Mouse (Mus musculus) frontal cortex, adult (tissue): ENCODE results near the gene Rps6kl1.
A peak's percentile ranks its signal among the peaks of the same experiment; 100 is the strongest.
"Not testable (repeated sequence)": the region's sequence is repeated elsewhere in the genome, so short reads cannot be mapped to it uniquely, and the experiment has no call there.

Source experiments
- ATAC-seq: cut with Nextera tagmentation; 2 replicates; pipeline ENCODE4 v1.9.2; 2017; ENCODE audit warnings: mild to moderate bottlenecking, moderate library complexity, mixed read lengths; ENCODE audit not compliant: low TSS enrichment

The Rps6kl1 gene

DNA sequence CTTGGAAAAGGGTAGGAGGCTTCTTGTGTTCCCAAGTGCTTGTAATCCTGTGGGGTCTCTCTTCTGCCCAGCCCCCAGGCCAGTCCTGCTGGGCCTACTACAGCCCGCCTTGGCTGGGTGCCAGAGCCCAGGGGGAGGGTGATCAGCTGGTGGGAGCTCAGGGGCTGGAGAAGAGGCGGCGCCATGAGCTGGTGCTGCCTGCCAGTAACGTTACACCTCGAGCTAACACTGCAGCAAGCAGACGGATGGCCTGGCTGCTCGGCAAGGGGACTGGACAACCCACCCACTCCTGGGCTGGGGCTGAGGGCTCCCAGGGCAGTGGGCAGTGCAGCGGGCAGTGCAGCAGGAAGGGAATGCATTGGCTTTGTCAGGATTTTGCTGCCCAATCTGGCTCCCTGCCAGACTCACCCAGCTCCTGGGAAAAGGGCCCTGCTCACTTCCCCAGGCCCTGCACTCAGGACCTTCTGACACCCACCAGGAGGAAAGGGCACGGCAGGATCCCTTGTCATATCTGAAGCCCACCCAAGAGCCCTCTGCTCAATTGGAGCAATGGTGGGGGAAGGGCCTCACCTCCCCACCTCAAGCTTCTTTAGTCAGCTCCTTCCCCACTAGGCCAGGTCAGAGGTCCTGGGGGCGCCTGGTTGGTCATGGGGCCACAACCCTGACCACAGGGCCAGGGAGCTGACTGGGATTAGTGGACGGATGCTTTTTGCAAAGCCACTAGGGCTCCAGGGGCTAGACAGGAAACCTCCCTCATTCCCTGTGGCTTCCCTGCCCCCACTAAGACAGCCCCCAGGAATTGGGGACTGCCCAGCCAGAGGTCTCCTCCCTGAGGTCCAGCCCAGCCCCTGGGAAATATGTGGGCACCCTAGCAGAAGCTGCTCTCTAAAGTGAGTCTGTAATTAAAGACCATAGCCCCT, 25.1 kb upstream of the Rps6kl1 start:
- no peak for ATAC-seq

DNA sequence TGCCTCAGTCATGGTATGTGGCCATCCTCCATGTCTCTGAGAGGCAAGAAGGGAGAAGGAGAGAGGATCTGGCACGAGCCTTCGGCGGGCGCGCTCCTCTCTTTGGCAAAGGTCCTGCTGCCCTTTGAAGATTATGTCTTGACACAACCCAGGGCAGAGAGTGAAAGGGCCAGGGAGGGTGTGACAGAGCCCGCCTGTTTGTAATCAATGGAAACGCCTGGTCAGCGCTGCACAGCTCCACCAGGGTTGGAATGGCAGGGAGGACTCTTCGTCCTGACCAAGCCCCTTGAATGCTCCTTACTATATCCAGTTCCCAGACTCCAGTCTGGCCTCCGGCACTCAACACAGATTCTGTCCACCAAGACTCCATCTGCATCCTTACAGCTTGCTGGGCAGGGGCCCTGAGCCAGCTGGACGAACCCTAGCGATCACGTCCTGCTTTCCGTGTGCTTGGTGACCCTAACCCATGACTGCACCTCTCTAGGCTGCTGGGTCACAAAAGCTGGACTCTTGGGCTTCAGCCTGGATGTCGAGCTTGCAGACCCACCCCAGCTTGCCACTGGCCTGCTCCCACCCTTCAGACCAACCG, 24.1 kb upstream of the Rps6kl1 start:
- no peak for ATAC-seq

- ATAC-seq, result no peak
These were observed 23.0 kb upstream of the Rps6kl1 start for GRCm38 (mm10) chr12:85174016-85174415.

DNA sequence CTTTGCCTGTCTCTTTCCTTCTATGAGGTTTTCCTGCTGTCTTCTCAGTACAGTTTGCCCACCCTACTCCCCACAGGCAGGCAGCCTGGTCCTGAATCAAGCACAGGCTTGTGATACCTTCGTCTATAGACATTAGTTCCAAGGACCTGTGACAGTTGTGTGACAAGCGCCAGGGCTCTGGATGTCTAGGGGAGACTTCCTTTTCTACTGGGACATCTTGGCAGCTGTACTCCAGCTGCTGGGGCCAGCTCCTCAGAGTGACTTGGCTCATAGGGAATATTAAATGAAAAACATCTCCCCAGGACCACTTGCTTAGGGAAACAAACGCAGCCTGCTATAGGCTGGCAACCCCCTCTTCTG, 19.9 kb upstream of the Rps6kl1 start:
- ATAC-seq, result no peak

DNA sequence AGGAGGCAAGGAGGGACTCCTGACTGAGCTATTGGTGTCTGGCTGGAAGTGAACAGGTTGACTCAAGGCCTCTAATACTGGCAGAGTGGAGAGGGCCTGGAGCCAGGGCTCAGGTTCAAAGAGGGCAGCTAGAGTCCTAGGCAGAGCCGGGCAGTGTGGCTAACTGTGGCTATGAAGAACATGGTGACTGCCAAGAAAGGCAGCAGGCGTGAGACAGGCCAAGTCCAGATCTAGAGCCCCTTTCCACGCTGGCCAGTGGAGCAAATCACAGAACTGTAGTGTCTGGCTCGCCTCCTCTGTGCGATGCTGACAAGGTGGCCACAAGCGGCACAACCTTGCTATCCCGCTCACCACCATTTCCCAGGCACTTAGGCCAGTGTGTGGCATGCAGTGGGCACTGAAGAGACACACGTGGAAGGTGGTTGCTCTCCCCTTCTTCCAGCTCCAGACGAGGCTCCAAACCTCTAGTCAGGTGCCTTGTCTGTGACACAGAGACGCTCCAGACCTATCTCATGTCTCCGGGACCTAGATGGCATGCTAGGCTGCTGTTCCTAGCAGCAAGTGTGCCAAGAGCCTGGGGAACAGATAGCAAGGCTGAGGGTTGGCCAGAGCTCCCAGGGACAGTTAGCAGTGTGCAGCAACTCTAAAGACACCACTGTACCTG, 19.4 kb upstream of the Rps6kl1 start:
- ATAC-seq, result 0 out of 2 replicates have a peak, but pooled peaks have one; percentile 24

DNA sequence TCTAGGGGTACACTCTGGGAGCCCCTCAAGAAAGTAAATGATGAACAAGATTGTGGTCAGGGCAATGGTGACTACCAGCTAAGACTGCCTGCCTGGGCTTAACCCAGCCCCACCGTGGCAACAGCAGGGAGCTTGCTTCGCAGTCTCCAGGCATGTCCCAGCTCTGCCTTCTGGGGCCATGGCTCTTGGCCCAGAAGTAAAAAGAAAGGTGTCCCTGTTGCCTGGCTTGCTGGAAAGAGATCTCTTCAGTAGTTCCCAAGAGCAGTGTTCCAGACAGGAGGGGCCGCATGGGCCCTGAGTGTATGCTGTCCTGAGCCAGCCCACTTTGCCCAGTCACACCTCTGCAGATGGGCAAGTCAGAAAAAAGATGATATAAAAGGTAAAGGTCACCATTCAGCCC, 18.8 kb upstream of the Rps6kl1 start:
- ATAC-seq, result 0 out of 2 replicates have a peak, but pooled peaks have one; percentile 9

- peak; percentile 93 for ATAC-seq
These were observed 18.2 kb upstream of the Rps6kl1 start for GRCm38 (mm10) chr12:85169117-85169858.

DNA sequence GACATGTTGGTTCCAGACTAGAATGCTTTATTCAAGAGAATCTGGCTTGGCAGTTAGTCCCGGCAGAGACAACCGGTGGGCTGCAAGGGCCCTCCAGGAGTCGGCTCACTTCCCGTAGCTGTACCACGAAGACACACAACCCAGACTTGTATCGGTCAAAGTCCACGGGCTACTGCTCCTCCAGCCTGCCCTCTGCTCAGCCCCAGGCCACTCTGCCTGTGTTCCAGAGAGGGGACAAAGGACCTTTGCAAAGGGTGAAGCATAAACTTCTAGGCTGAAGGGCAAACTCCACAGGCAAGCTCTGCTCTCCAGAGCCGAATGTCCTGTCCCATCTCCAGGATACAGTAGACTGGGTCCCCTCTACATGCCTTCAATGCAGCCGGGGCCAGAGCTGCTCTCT, 15.6 kb upstream of the Rps6kl1 start:
- no peak for ATAC-seq

GRCm38 (mm10) chr12:85164996-85165395, 13.9 kb upstream of the Rps6kl1 start:
- no peak for ATAC-seq

GRCm38 (mm10) chr12:85159592-85159991, 8.5 kb upstream of the Rps6kl1 start:
- no peak for ATAC-seq

DNA sequence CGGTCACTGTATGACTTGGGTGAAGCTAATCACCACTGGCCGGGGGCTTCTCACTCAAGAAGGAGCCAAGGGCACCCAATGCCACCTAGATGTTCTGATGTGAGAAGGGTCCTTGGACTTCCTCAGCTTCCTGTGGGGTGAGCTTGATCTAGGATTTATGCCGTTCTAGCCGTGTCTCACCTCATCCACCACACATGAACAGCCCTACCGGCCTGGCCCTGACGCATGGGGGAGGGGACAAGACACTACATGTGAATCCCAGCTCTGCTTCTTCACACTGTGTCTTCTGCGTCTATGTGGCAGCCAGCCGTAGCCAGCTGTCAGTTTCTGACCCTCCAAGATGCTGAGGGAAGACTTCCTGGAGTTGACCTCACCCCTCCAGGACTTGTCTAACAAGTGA, 7.7 kb upstream of the Rps6kl1 start:
- no peak for ATAC-seq

- ATAC-seq, result no peak
These were observed 6.9 kb upstream of the Rps6kl1 start for GRCm38 (mm10) chr12:85157797-85158460.

DNA sequence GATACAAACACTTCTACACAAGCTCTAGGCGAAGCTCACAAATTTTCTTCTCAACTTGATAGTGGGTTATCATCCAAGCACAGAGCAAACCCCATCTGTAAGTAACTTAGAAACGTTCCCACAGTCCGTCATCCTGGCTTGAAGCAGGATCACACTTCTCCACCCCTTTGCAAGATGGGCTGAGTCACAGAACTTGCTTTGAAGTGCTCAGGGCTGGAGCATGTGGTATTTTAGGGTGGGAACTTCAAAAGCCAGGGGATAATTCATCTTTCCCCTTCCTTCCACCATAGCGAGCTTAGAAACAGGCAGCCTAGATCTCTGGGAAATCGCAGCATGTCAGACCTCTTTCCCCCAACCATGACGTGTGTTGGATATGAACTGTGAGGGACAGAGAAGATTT, 5.3 kb upstream of the Rps6kl1 start:
- 0 out of 2 replicates have a peak, but pooled peaks have one; percentile 27 for ATAC-seq

GRCm38 (mm10) chr12:85153011-85153410, 1.9 kb upstream of the Rps6kl1 start:
- no peak for ATAC-seq

DNA sequence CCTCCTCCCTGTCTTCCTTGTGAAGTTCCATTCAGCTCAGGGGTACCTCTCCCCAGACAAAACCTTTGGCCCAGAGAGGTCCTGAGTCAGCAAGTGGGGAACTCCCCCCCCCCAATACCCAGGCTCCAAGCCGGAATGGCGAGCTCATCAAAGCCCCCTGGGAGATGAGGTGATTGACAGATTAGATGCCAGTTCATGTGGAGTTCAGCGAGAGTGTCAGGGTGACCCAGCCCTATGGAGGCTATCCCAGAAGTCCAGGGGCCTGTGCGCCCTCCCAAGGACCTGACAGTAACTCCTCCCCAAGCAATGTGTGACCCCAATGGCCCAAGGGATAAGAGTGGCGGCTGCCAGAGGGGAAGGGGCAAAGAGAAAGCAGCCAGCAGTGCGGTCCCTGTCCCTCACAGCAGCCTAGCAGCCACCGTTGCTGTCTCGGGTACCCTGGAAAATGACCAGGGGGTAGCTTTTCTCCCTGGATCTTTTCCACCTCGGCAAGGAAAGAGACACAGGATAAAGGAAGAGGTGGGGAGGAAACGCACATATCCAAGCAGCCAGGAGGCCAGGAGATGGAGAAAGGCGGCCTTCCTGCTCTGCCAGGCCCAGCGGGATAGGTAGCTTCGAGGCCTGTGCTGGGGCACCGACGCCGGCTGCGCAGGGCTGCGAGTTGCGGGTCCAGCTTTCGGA, 603 bp downstream of the Rps6kl1 start:
- peak; percentile 48 for ATAC-seq

DNA sequence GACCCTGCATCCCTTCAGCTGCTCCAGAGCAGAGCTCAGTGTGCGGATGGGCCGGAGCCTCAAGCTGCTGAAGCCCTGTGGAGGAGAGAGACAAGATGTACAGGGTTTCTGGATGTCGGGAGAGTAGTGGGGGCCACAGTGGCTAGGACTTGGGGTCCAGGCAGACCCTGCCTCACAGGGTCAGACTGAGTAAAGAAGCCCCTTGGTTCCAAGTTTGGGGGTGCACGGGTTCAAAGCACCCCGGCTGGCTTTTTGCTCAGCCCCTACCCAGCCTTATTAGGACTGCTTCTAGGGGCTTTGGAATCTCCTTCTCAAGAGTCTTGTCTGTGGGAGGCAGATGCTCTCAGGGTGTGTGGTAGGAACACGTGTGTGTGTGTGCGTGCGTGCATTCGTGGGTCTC, 4.2 kb downstream of the Rps6kl1 start:
- ATAC-seq, result no peak

GRCm38 (mm10) chr12:85146355-85146754, 4.7 kb downstream of the Rps6kl1 start:
- ATAC-seq, result no peak

DNA sequence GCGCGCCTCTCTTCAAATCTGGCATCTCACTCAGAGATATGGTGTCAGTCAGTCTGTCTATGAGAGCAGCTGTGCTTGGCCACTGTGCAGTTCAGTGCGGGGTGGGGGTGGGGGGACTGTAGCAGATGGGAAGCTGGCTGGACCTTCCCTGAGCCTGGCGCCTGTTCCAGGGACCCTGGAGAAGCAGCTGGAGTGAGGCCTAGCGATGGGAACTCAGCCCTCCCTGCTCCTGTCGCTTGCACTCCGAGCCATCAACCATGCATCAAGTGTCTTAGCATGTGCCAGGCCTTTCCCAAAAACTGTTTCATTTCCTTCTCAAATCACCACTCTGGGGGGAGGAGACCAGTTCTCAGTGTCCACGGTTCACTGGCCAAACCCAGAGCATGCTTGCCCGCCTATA, 5.4 kb downstream of the Rps6kl1 start:
- no peak for ATAC-seq

GRCm38 (mm10) chr12:85144821-85145220, 6.2 kb downstream of the Rps6kl1 start:
- no peak for ATAC-seq

DNA sequence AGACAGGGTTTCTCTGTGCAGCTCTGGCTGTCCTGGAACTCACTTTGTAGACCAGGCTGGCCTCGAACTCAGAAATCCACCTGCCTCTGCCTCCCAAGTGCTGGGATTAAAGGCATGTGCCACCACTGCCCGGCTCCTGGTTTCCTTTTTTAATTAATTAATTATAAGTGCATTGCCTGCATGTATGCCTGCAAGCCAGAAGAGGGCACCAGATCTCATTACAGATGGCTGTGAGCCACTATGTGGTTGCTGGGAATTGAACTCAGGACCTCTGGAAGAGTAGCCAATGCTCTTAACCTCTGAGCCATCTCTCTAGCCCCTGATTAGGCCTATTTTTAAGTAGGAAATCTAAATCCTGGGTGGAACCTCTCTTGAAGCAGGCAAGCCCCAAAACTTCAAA, 6.8 kb downstream of the Rps6kl1 start:
- ATAC-seq, result not testable (repeated sequence)

DNA sequence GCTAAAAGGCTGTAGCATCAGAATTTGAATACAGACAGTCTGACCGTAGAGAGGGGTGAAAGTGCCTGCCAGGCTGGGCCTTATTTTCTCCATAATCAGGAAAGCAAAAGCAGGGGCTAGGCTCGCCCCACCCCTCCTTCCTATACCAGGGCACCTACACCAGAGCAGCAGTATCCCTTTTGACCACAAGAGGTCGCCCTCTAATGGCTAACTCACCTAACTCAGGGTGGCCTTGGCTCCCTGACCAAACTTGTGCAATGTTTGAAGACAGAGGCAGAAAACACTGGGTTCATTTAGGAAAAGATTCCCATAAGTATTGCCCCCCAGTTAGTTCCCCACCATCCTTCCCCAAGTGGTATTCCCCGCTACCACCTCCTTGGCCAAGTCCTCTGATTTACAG, 8.3 kb downstream of the Rps6kl1 start:
- ATAC-seq, result peak; percentile 72
